Mouse (Mus musculus): Measurements from ENCODE around the gene Alkbh6.

GRCm38 (mm10) chr7:30288046-30288445 is 20.5 kb upstream of the Alkbh6 start:
- TF ChIP-seq CTCF (IDR thresholded peaks at IDR 0.05; ENCODE audit: low read depth, low read length) (no peak), POLR2A (IDR thresholded peaks at IDR 0.05; ENCODE audit: insufficient read depth, low read length) (no peak)
